11 mouse cellular contexts compared by ENCODE assay signal in genomic region chr6:83438584-83438983, GRCm38 (mm10). TPM values are rescaled to one million over a fixed set of nuclear protein-coding genes. Genes with fewer than 3 reads are reported as not detected.
DNase-seq lines count a peak whose midpoint lies in the region; ATAC-seq lines count a peak whose summit lies in the region.
"Had no signal": no experiment of that assay in that cellular context is flagged by ENCODE, and none has a peak within 500 bp of the region (broad histone marks: within the 10 kb centered on the region; RNA-seq: fewer than 3 reads in every experiment).

No protein-coding gene starts in this region.

- no peak overlapping the region for H3K9ac ChIP-seq in liver, embryonic 13.5 days
- H3K9ac ChIP-seq in liver, embryonic 11.5 days (ENCODE audit: low read depth, low read length) = no peak overlapping the region
- peak overlapping the region; percentile 94 for H3K9ac ChIP-seq in hindbrain, embryonic 13.5 days
- 0 out of 2 replicates have a peak overlapping the region, but pooled peaks have one; percentile 21 for H3K9ac ChIP-seq in neural tube, embryonic 14.5 days (replicated peaks; ENCODE audit: low read depth, low read length)

- H3K4me1 ChIP-seq in liver, embryonic 13.5 days (replicated peaks) = peaks cover 83% of the 10 kb centered on the region
- peaks cover 54% of the 10 kb centered on the region for H3K4me1 ChIP-seq in liver, embryonic 11.5 days (replicated peaks; ENCODE audit: control insufficient read depth, insufficient read depth, low read length)
- peaks cover 86% of the 10 kb centered on the region for H3K4me1 ChIP-seq in hindbrain, embryonic 13.5 days (replicated peaks)
- H3K4me1 ChIP-seq in neural tube, embryonic 14.5 days (ENCODE audit: control insufficient read depth, insufficient read depth, low read length) = peaks cover 63% of the 10 kb centered on the region

- H3K27ac ChIP-seq in liver, embryonic 13.5 days = 0 out of 2 replicates have a peak overlapping the region, but pooled peaks have one; percentile 2
- no peak overlapping the region for H3K27ac ChIP-seq in liver, embryonic 11.5 days (ENCODE audit: low read depth, low read length)
- H3K27ac ChIP-seq in hindbrain, embryonic 13.5 days = 0 out of 2 replicates have a peak overlapping the region, but pooled peaks have one; percentile 40
- H3K27ac ChIP-seq in neural tube, embryonic 14.5 days (ENCODE audit: low read depth, low read length) = no peak overlapping the region
- H3K27ac ChIP-seq: limb, embryonic 13.5 days; macrophage had no signal

- no peaks in the 10 kb centered on the region for H3K9me3 ChIP-seq in liver, embryonic 13.5 days (replicated peaks)
- H3K9me3 ChIP-seq in liver, embryonic 11.5 days (ENCODE audit: control insufficient read depth, low read length) = no peaks in the 10 kb centered on the region
- no peaks in the 10 kb centered on the region for H3K9me3 ChIP-seq in hindbrain, embryonic 13.5 days
- no peaks in the 10 kb centered on the region for H3K9me3 ChIP-seq in neural tube, embryonic 14.5 days (ENCODE audit: control insufficient read depth, low read length)
- H3K9me3 ChIP-seq: limb, embryonic 13.5 days had no signal

- no peaks in the 10 kb centered on the region for H3K27me3 ChIP-seq in liver, embryonic 13.5 days
- H3K27me3 ChIP-seq in liver, embryonic 11.5 days (replicated peaks; ENCODE audit: control insufficient read depth, insufficient read depth, low read length) = no peaks in the 10 kb centered on the region
- H3K27me3 ChIP-seq in hindbrain, embryonic 13.5 days = no peaks in the 10 kb centered on the region
- no peaks in the 10 kb centered on the region for H3K27me3 ChIP-seq in neural tube, embryonic 14.5 days (ENCODE audit: control insufficient read depth, insufficient read depth, low read length)
- H3K27me3 ChIP-seq: limb, embryonic 13.5 days had no signal

- peak; percentile 43 to 52 for DNase-seq in cerebellum, postnatal 25 days
- no peak for DNase-seq in cerebellum, adult 11 months
- no peak for DNase-seq in liver, embryonic 13.5 days
- no peak for DNase-seq in liver, embryonic 11.5 days (ENCODE audit: low spot score)
- no peak for DNase-seq in testis, postnatal 14 days (ENCODE audit: low spot score)
- DNase-seq: kidney, postnatal 36 days had no signal

- H3K36me3 ChIP-seq in liver, embryonic 13.5 days = peaks cover 43% of the 10 kb centered on the region
- H3K36me3 ChIP-seq in liver, embryonic 11.5 days (ENCODE audit: control insufficient read depth, insufficient read depth, low read length) = peaks cover 2% of the 10 kb centered on the region; the same call in 1 of the 2 replicates
- H3K36me3 ChIP-seq in hindbrain, embryonic 13.5 days = peaks cover 10% of the 10 kb centered on the region; the same call in 1 of the 2 replicates
- no peaks in the 10 kb centered on the region; the same call in 1 of the 2 replicates for H3K36me3 ChIP-seq in neural tube, embryonic 14.5 days (ENCODE audit: control insufficient read depth, insufficient read depth, low read length)

- no peak overlapping the region for H3K4me3 ChIP-seq in liver, embryonic 13.5 days (replicated peaks)
- no peak overlapping the region for H3K4me3 ChIP-seq in liver, embryonic 11.5 days (ENCODE audit: low read depth, low read length)
- peak overlapping the region; percentile 82 for H3K4me3 ChIP-seq in hindbrain, embryonic 13.5 days
- peak overlapping the region; percentile 55; the same call in 1 of the 2 replicates for H3K4me3 ChIP-seq in neural tube, embryonic 14.5 days (ENCODE audit: low read depth, low read length)

- no peak overlapping the region for H3K4me2 ChIP-seq in liver, embryonic 13.5 days
- no peak overlapping the region for H3K4me2 ChIP-seq in liver, embryonic 11.5 days
- peak overlapping the region; percentile 88 for H3K4me2 ChIP-seq in hindbrain, embryonic 13.5 days
- H3K4me2 ChIP-seq in neural tube, embryonic 14.5 days (ENCODE audit: low read depth, low read length) = peak overlapping the region; percentile 67

- WGBS in liver, embryonic 13.5 days (ENCODE audit: insufficient replicate concordance) = 81% methylated on average over 3 of the region's 3 CpGs
- 82% methylated on average over 3 of the region's 3 CpGs for WGBS in liver, embryonic 11.5 days
- WGBS in hindbrain, embryonic 13.5 days = 73% methylated on average over 3 of the region's 3 CpGs
- WGBS in neural tube, embryonic 14.5 days = 70% methylated on average over 3 of the region's 3 CpGs

- no peak for ATAC-seq in liver, embryonic 13.5 days (ENCODE audit: low read depth)
- no peak for ATAC-seq in liver, embryonic 11.5 days (replicated peaks; ENCODE audit: low FRiP score)
- ATAC-seq in hindbrain, embryonic 13.5 days (ENCODE audit: low FRiP score) = no peak
- no peak for ATAC-seq in neural tube, embryonic 14.5 days (ENCODE audit: low read depth)
- no peak for ATAC-seq in CD4-positive, CD25-positive, alpha-beta regulatory T cell, adult 4 months

RNA-seq across cellular contexts. Expression of gene Tet3, which starts 20.3 kb away (rescaled TPM):
- 10.4 and 13.3 TPM in 2 replicates for polyA plus RNA-seq in liver, embryonic 13.5 days (2015; fragmentation: Nextera tagmentation; extraction: Ambion mirVana)
- 22.0 and 22.8 TPM in 2 replicates for polyA plus RNA-seq in liver, embryonic 11.5 days (2014; fragmentation: Nextera tagmentation; extraction: Ambion mirVana)
- 69.8 and 75.4 TPM in 2 replicates for polyA plus RNA-seq in hindbrain, embryonic 13.5 days (2015; fragmentation: Nextera tagmentation; extraction: Ambion mirVana)
- 47.7 and 67.0 TPM in 2 replicates for polyA plus RNA-seq in neural tube, embryonic 14.5 days (2014; fragmentation: Nextera tagmentation; extraction: Ambion mirVana)
- polyA plus RNA-seq in CD4-positive, CD25-positive, alpha-beta regulatory T cell, adult 4 months (2017; shearing (Covaris generic)) = 10 to 100 TPM; 18.5 to 20.8 TPM

Comparison
In these comparisons a context has a peak if more than half of its experiments do, and no peak if none do; other contexts are left out.
1. DNase-seq: peak in cerebellum, postnatal 25 days (2 of 2); none in cerebellum, adult 11 months (single experiment), liver, embryonic 13.5 days (single experiment), liver, embryonic 11.5 days (single experiment) and testis, postnatal 14 days (single experiment).
2. H3K27ac ChIP-seq: peak in liver, embryonic 13.5 days (single experiment) and hindbrain, embryonic 13.5 days (single experiment); none in liver, embryonic 11.5 days (single experiment) and neural tube, embryonic 14.5 days (single experiment).
3. H3K4me2 ChIP-seq: peak in hindbrain, embryonic 13.5 days (single experiment) and neural tube, embryonic 14.5 days (single experiment); none in liver, embryonic 13.5 days (single experiment) and liver, embryonic 11.5 days (single experiment).
4. H3K4me3 ChIP-seq: peak in hindbrain, embryonic 13.5 days (single experiment) and neural tube, embryonic 14.5 days (single experiment); none in liver, embryonic 13.5 days (single experiment) and liver, embryonic 11.5 days (single experiment).
5. H3K9ac ChIP-seq: peak in hindbrain, embryonic 13.5 days (single experiment) and neural tube, embryonic 14.5 days (single experiment); none in liver, embryonic 13.5 days (single experiment) and liver, embryonic 11.5 days (single experiment).